Mouse (Mus musculus) WW6 (cell line): Measurements from ENCODE around the gene Tnxb.

ENCODE experiments used
- DNase-seq: peaks from one replicate; pipeline ENCODE4 v3.0.0-alpha.2; 2013; ENCODE audit warnings: low read depth, low spot score

Tnxb gene

GRCm38 (mm10) chr17:34643944-34644343, 26.4 kb upstream of the Tnxb start:
- DNase-seq, result no peak

- DNase-seq, result peak; percentile 86
Measured at GRCm38 (mm10) chr17:34644608-34645007, 25.7 kb upstream of the Tnxb start, which contains the start of gene Fkbpl. Gene Fkbpl (plus strand): TSS chr17:34644764.

DNA sequence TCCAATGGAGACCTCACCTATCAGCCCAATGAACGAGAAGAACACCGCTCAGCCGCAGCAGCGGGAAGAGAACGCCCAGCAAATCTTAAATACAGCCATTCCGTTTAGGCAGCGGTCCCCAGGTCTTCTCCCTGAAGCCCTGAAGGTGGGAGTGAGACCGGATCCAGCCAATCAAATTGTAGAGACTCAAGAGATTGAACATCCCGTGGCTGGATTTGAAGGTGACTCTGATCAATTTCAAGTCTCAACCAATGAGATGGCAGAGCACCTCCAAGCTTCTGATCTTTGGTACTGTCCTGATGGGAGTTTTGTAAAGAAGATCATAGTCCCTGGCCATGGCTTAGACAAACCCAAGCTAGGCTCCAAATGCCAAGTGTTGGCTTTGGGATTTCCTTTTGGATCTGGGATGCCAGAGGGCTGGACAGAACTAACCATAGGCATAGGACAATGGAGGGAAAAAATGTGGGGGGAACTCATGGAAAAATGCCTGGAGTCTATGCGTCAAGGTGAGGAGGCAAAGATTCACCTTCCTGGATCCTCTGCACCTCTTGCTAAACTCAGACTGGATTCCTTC, 25.0 kb upstream of the Tnxb start:
- no peak for DNase-seq

DNA sequence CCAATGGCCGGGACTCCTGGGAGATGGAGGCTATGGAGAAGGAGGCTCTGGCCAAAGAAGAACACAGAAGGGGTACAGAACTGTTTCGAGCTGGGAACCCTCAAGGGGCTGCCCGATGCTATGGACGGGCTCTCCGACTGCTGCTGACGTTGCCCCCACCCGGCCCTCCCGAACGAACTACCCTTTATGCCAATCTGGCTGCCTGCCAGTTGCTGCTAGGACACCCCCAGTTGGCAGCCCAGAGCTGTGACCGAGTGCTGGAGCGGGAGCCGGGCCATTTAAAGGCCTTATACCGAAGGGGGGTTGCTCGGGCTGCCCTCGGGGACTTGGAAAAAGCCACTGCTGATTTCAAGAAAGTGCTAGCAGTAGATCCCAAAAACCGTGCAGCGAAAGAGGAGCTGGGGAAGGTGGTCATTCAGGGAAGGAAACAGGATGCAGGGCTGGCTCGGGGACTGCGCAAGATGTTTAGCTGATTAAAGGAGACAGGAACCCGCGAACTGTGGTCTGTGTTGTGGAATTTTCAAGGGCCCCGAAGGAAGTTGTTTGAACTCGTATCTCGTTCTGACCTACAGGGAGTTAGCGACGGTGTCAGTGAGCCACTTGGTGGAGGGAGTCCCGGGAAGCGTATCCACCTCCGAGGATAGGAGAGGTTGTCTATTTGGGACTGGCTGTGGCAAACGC, 24.4 kb upstream of the Tnxb start:
- no peak for DNase-seq

- DNase-seq, result peak; percentile 91
Measured at GRCm38 (mm10) chr17:34646906-34647787, 23.2 kb upstream of the Tnxb start, which contains the start of gene Atf6b. Gene Atf6b (plus strand): TSS chr17:34647146.

- no peak for DNase-seq
Measured at GRCm38 (mm10) chr17:34648141-34648890, 22.0 kb upstream of the Tnxb start.

DNA sequence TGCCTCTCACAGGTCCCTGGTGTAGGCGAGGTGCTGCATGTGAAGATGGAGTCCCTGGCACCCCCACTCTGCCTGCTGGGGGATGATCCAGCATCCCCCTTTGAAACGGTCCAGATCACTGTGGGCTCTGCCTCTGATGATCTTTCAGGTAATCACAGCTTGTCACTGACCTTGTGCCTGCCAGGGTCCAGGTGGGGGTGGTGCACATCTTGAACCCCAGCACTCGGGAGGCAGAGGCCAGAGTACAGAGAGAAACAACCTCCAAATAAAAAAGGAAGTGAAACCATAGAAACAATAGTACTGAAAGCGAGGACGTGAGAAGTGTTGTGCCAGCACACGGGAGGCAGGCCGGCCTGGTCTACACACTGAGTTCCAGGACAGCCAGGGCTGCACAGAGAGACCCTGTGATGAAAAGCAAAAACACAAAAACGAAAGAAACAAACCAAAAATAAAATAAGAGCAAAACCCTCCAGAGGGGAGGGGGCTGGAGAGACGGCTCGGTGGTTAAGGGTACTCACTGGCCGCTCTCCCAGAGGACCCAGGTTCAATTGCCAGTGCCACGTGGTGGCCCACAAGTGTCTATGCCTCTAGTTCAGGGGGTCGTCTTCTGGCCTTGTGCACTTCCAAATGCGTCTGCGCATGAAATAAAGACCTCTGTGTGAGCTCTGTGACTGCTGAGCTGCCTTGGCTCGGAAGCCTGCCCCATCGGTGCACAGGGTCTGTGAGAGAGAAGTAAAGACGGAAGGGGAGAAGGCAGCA, 21.1 kb upstream of the Tnxb start:
- no peak for DNase-seq

DNA sequence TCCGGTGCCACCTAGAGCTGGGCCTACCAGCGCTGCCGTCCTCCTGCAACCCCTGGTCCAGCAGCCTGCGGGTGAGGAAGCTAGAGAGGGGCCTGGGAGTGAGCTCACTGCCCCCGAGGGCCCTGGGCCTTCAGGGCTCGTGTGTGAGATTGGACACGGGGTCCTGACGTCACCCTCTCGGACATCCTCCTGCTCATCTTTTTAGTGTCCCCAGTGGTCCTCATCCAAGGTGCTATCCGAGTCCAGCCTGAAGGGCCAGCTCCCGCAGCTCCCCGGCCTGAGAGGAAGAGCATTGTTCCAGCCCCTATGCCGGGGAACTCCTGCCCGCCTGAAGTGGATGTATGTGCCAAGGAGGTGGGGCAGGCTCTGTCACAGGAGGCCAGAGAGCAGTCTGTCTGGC, 19.6 kb upstream of the Tnxb start:
- no peak for DNase-seq

- no peak for DNase-seq
Measured at GRCm38 (mm10) chr17:34651507-34652221, 18.7 kb upstream of the Tnxb start.

DNA sequence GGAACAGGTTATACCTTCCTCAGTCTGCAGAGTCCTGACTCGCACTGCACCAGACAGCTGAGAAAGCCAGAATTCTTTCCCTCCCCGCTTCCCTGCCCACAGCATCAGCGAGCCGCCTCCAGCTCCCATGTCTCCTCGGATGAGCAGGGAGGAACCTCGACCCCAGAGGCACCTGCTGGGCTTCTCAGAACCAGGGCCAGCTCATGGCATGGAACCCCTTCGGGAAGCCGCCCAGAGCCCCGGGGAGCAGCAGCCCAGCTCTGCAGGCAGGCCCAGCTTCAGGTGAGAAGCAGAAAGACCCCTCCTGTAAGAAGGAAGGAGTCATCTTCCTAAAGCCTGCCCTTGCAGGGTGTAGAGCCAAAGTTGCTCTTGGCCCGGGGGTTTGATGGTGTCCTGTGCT, 17.8 kb upstream of the Tnxb start:
- DNase-seq, result no peak

DNA sequence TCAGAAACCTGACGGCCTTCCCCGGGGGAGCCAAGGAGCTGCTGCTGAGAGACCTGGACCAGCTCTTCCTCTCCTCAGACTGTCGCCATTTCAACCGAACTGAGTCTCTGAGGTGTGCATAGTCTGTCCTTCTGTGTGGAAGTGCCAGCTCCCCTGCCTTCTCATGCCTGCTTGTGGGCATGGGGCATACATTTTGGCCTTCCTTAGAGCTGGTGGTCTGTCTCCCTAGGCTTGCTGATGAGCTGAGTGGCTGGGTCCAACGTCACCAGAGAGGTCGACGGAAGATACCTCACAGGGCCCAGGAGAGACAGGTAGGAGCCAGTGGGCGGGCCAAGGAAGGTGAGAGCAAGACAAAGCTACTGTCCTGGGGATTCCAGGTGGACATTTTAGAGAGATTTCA, 17.4 kb upstream of the Tnxb start:
- DNase-seq, result no peak

DNA sequence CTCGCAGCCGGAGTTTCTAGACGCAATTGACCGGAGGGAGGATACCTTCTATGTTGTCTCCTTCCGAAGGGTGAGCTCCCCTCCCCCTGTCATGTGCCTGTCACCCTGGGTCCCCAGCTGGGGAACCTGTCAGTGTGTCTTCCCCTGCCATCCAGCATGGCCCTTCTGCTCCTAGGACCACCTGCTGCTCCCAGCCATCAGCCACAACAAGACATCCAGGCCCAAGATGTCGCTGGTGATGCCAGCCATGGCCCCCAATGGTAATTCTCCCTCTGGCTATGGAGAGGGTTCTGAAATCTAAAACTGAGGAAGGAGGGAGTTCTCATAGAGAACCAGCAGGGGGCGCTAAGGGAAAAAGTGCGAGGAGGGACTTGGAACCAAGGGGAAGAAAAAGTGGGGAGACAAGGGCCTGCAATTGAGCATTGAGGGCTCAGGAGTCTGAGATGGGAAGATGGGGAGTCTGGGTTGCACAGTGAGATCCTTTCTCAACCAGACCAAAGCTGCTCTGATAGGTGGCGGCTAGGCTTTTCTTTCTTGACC, 16.5 kb upstream of the Tnxb start:
- no peak for DNase-seq

- DNase-seq, result no peak
Measured at GRCm38 (mm10) chr17:34654392-34654791, 15.9 kb upstream of the Tnxb start.

GRCm38 (mm10) chr17:34655160-34655559, 15.2 kb upstream of the Tnxb start:
- no peak for DNase-seq

DNA sequence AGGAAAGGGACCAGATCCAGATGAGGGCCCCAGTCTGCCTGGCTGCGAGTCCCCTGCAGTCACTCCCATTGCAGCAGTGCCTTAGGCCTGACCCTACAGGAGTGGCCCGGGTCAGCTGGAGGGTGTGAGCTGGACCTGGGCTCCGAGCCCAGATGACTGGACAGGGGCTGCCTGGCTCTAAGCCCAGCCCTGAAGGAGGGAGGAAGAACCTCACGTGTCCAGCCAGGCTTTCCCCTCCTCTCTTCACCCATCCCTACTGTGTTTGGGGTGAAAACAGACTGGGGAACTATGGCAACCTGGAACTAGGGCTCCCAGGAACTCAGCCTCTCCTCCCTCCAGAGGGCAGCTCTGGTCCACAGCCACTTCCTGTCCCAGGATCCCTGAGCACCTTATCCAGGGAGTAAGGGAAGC, 14.7 kb upstream of the Tnxb start:
- DNase-seq, result no peak

DNA sequence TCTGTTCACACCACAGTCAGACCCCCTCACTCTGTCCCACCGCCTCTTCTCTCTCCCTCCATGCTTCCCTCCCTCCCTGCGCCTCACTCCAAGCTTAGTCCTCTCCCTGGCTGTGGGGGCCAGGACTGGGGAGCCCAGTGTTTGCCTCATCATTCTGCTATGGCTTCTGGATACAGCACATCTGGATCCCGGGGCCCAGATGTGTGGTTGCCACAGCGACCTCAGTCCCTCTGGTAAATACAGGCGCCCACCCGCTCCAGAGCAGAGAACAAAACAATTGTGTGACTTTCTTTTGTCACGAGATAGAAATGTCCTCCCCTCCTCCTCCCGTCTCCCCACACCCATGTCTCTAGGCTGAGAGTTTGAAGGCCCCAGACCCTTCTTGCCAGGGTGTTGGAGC, 13.7 kb upstream of the Tnxb start:
- DNase-seq, result no peak

DNA sequence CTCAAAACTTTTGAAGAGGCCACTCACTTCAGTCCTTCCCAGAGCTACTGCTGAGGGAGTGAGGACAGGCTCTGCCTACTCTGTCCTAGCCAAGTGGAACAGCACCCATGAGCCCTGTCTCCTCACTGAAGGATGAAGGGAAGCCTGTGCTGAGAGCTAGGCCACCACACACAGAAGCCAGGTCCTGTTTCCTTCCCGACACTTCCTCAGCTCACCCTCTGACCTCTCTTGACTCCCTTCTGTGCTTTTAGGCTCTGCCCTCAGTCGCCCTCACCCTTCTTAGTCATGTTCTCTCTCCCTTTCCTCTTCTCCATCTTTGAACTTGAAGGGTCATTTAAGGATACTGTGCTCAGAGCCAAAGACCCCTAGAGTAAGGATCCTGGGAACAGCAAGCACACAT, 13.1 kb upstream of the Tnxb start:
- DNase-seq, result no peak

DNA sequence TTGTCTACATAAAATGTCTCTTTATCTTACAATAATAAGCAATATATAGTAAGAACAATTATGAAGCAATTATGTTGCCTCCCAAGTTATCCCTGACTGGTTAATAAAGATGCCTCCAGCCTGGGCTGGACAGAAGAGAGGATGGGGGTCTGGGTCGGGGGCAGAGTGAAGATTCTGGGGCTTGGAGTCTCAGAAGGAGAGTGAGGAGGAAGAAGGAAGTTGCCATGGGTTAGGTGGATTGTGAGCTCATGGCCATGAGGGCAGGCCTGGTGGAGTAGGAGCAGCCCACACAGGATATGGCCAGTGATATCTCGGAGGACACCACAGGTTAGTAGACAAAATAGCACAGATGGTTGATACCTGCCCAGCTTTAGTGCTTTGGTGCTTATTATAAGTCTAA, 12.2 kb upstream of the Tnxb start:
- no peak for DNase-seq

DNA sequence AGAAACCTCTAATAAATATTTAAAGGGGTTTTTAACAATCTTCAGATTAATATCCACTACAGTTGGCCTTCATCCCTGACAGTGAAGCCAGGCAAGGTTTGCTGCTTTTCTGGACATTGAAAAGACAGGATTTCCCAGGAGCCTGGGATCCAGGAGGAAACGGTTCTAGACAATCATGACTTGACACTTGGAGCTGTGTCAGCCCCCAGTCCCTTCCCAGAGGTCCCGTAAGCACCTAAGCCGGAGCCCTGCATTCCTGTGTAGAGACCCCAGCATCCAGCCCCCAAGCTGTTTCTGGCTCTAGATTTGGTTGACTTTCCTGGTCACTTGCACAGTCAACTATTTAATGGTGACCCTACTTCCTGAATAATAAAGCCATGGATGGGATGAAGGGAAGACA, 11.7 kb upstream of the Tnxb start:
- no peak for DNase-seq

DNA sequence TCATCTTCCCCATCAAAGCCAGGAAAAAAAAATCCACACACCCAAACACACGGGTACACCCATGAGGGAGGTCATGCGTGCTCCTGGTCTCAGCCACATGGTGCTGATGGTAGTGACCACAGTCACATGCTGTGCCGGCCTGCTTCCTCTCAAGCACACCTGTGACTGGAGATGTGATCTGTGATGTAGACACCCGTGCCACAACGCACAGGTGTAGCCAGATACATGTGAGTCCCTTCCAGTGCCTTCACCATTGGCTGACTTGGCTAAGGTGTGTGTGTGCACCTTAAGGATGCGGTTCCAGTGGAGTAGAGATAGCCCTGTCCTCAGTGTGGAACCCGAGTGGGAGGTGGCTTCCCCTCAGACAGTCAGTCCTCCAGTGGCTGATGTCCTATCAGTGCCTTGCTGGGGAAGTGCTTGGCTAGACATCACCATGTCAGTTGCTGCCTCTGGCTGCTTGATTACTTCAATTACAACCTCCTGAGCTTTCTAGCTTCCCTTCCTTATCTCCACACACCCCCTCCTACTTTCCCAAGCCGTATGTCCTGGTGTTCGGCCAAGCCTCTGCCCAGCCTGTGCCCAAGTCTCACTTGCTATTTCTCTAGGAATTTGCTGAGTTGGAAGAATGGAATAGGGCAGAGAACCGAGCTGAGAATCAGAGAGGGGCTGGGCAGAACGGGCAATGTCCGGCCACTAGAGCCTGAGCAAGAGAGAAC, 11.0 kb upstream of the Tnxb start:
- DNase-seq, result no peak
